Mouse (Mus musculus) NIH3T3 (cell line): ENCODE data around the gene Mcidas.
A peak's percentile ranks its signal among the peaks of the same experiment; 100 is the strongest.
"Not testable (repeated sequence)": the region's sequence is repeated elsewhere in the genome, so short reads cannot be mapped to it uniquely, and the experiment has no call there.

Experiments
- DNase-seq: peaks from one replicate; pipeline ENCODE4 v3.0.0-alpha.2; 2012; ENCODE audit warnings: low read depth

Gene Mcidas

GRCm38 (mm10) chr13:113013174-113013953 is 19.7 kb downstream of the Mcidas start:
- not testable (repeated sequence) for DNase-seq

GRCm38 (mm10) chr13:113021521-113021920 is 27.9 kb downstream of the Mcidas start:
- no peak for DNase-seq

GRCm38 (mm10) chr13:113022467-113022866 is 28.8 kb downstream of the Mcidas start:
- no peak for DNase-seq

GRCm38 (mm10) chr13:113023274-113024143 is 29.9 kb downstream of the Mcidas start:
- no peak for DNase-seq

- no peak for DNase-seq
Measured at GRCm38 (mm10) chr13:113031351-113031750, 37.7 kb downstream of the Mcidas start.

GRCm38 (mm10) chr13:113031792-113032571 is 38.3 kb downstream of the Mcidas start:
- DNase-seq = no peak

- no peak for DNase-seq
Measured at GRCm38 (mm10) chr13:113032831-113033230, 39.2 kb downstream of the Mcidas start.

GRCm38 (mm10) chr13:113034271-113034886 is 40.7 kb downstream of the Mcidas start:
- no peak for DNase-seq

- no peak for DNase-seq
Measured at GRCm38 (mm10) chr13:113034950-113035421, 41.3 kb downstream of the Mcidas start, which contains the start of gene Cdc20b. Gene Cdc20b, plus strand, starts transcription at chr13:113035111.

GRCm38 (mm10) chr13:113035852-113036251 is 42.2 kb downstream of the Mcidas start:
- peak; percentile 93 for DNase-seq

- DNase-seq = peak; percentile 34
Measured at GRCm38 (mm10) chr13:113044876-113045275, 51.2 kb downstream of the Mcidas start.

GRCm38 (mm10) chr13:113045458-113046110 is 51.9 kb downstream of the Mcidas start:
- peak; percentile 56 for DNase-seq

- peak; percentile 85 for DNase-seq
Measured at GRCm38 (mm10) chr13:113046211-113046883, 52.7 kb downstream of the Mcidas start, which contains the start of gene Gpx8. Gene Gpx8, minus strand, starts transcription at chr13:113046410.

- no peak for DNase-seq
Measured at GRCm38 (mm10) chr13:113047018-113047417, 53.4 kb downstream of the Mcidas start.

GRCm38 (mm10) chr13:113047647-113048046 is 54.0 kb downstream of the Mcidas start:
- no peak for DNase-seq
